Mouse (Mus musculus): ENCODE results near the gene Usp43. TPM values are rescaled to one million over a fixed set of nuclear protein-coding genes. Genes with fewer than 3 reads are reported as not detected.
A peak's percentile ranks its signal among the peaks of the same experiment; 100 is the strongest.

The Usp43 gene
- polyA plus RNA-seq, 1 experiment from 2014 or later = 0.56 TPM

DNA sequence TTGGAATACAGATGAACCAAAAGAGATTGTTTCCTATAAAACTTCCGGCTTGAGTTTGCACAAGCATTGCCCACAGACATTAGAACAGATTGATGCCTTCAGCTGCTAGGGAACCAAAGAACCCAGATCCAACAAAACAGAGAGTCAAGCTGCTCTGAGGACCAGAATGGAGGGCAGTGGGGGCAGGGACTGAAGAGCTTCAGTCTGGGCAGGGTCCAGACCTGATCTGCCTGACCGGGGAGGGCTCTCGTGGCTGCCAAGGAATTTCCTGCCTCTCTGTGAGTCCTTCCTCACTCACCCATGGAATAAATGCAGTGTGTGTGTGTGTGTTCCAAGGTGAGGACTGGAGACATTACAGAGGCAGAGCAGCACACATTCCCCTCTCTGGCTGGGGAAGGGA, 26.3 kb upstream of the Usp43 start:
- Histone ChIP-seq H3K36me3 (replicated peaks; ENCODE audit: control insufficient read depth, insufficient read depth) (no peaks in the 10 kb centered on the region), H3K27ac (no peak overlapping the region), H3K4me1 (replicated peaks; ENCODE audit: control insufficient read depth, insufficient read depth, low read length) (no peaks in the 10 kb centered on the region), H3K9me3 (ENCODE audit: control insufficient read depth, low read length) (no peaks in the 10 kb centered on the region), H3K4me2 (replicated peaks) (no peak overlapping the region), H3K9ac (no peak overlapping the region), H3K27me3 (ENCODE audit: control insufficient read depth, insufficient read depth, low read length) (no peaks in the 10 kb centered on the region), H3K4me3 (replicated peaks; ENCODE audit: low read length) (no peak overlapping the region)
- ATAC-seq (ENCODE audit: low FRiP score) = no peak
- WGBS = 77% methylated on average over 3 of the region's 3 CpGs
- no peak for DNase-seq (ENCODE audit: low spot score)

DNA sequence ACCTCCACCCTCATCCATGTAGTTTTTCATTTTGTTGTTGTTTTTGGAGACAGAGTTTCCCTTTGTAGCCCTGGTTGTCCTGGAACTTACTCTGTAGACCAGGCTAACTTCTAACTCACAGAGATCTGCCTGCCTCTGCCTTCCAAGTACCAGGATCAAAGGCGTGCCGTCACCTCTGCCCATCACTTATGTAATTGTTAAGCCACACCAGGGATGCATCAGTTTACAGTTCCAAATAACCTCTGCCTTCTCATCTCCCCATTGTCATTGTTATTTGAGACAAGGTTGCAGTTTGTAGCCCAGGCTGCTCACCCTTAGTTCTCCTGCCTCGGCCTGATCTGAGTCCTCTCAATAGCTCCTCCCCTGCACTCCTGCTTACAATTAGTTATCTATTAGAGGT, 10.2 kb upstream of the Usp43 start:
- no peak overlapping the region for H3K27ac ChIP-seq
- no peak for ATAC-seq (ENCODE audit: low FRiP score)
- WGBS = 87% methylated on average over 3 of the region's 3 CpGs

DNA sequence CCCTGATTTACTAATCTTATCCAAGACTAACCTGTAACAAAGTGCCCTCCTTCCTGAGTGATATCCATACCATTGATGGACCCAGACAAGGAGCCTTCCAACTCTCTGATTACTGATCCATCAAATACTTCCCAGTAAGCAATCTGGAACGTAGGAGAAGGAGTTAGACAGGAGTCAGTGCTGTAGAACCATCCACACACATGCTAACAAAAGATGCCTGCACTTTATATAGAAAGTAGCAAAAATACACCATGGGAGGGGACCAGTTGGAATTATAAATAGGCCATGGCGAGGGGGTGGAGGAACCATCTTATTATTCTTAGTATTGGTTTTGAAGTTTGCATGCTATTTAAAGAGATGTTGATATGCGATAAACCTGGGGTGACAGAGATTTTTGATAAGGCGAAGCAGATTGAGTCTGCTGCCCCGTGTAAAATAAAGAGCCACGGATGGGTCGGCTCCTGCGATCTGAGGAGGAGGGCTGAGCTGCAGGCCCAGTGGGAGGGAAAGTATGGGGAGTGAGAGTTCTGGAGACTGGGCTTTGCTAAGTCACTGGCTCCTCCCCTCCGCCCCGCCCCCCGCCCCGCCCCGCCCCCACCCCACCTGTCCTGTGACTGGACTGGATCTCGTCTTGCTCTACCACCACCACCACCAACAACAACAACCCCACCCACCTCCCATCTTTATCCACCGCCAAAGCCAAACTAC, 4.5 kb upstream of the Usp43 start:
- Histone ChIP-seq H3K9me3 (ENCODE audit: control insufficient read depth, low read length) (no peaks in the 10 kb centered on the region), H3K4me1 (replicated peaks; ENCODE audit: control insufficient read depth, insufficient read depth, low read length) (0 out of 2 replicates have a peak, but pooled peaks cover 4% of the 10 kb centered on the region), H3K9ac (no peak overlapping the region), H3K36me3 (replicated peaks; ENCODE audit: control insufficient read depth, insufficient read depth) (no peaks in the 10 kb centered on the region), H3K4me3 (replicated peaks; ENCODE audit: low read length) (no peak overlapping the region), H3K4me2 (replicated peaks) (no peak overlapping the region), H3K27ac (no peak overlapping the region), H3K27me3 (ENCODE audit: control insufficient read depth, insufficient read depth, low read length) (peaks cover 5% of the 10 kb centered on the region)
- no peak for DNase-seq (ENCODE audit: low spot score)
- no peak for ATAC-seq (ENCODE audit: low FRiP score)
- 12% methylated on average over 15 of the region's 15 CpGs for WGBS

More for the DNA sequence above, 10.2 kb upstream of the Usp43 start:
- H3K4me3 ChIP-seq (replicated peaks; ENCODE audit: low read length) = no peak overlapping the region
- no peak overlapping the region for H3K4me2 ChIP-seq (replicated peaks)
- H3K27me3 ChIP-seq (ENCODE audit: control insufficient read depth, insufficient read depth, low read length) = no peaks in the 10 kb centered on the region
- DNase-seq (ENCODE audit: low spot score) = no peak
- no peak overlapping the region for H3K9ac ChIP-seq
- no peaks in the 10 kb centered on the region for H3K4me1 ChIP-seq (replicated peaks; ENCODE audit: control insufficient read depth, insufficient read depth, low read length)
- H3K9me3 ChIP-seq (ENCODE audit: control insufficient read depth, low read length) = no peaks in the 10 kb centered on the region
- H3K36me3 ChIP-seq (replicated peaks; ENCODE audit: control insufficient read depth, insufficient read depth) = no peaks in the 10 kb centered on the region

DNA sequence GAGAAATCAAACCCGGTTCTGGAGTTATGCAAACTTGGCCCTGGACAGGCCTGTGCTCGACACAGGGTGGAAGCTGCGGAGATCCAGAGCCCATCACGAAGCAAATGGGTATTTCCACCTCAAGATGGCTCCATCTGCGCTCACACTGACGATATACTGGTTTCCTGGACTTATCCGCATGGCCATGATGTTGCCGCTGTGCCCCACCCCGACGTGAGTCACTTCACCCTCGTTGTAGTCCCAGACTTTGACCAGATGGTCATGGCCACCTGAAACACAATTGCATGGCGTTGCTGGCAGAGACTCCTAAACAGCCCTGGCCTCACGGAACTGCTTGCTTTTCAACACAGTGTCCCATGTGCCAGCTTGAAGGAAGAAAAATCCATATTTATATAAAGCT, 3.0 kb upstream of the Usp43 start:
- H3K27ac ChIP-seq = no peak overlapping the region
- 92% methylated on average over 13 of the region's 13 CpGs for WGBS
- peaks cover 20% of the 10 kb centered on the region for H3K27me3 ChIP-seq (ENCODE audit: control insufficient read depth, insufficient read depth, low read length)
- no peaks in the 10 kb centered on the region for H3K9me3 ChIP-seq (ENCODE audit: control insufficient read depth, low read length)
- no peak overlapping the region for H3K9ac ChIP-seq
- 0 out of 2 replicates have a peak, but pooled peaks cover 9% of the 10 kb centered on the region for H3K4me1 ChIP-seq (replicated peaks; ENCODE audit: control insufficient read depth, insufficient read depth, low read length)
- H3K4me3 ChIP-seq (replicated peaks; ENCODE audit: low read length) = no peak overlapping the region
- H3K4me2 ChIP-seq (replicated peaks) = no peak overlapping the region
- no peak for ATAC-seq (ENCODE audit: low FRiP score)
- no peak for DNase-seq (ENCODE audit: low spot score)
- H3K36me3 ChIP-seq (replicated peaks; ENCODE audit: control insufficient read depth, insufficient read depth) = no peaks in the 10 kb centered on the region

DNA sequence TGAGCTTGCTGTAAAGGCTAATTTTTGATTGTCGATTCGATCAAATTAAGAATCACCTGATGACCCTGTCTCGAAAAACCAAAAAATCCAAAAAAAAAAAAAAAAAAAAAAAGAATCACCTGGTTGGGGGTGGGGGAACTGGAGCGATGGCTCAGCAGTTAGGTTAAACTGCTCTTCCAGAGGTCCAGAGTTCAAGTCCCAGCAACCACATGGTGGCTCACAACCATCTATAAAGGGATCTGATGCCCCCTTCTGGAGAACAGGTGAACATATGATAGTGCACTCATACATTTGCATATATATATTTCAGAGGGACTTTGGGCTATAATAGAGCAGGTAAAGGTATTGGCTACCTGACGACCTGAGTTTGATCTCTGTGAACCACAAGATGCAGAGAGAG, 1.8 kb upstream of the Usp43 start:
- no peaks in the 10 kb centered on the region for H3K9me3 ChIP-seq (ENCODE audit: control insufficient read depth, low read length)
- DNase-seq (ENCODE audit: low spot score) (no peak), ATAC-seq (ENCODE audit: low FRiP score) (no peak)
- 97% methylated on average over 5 of the region's 5 CpGs for WGBS
- H3K27me3 ChIP-seq (ENCODE audit: control insufficient read depth, insufficient read depth, low read length) = peaks cover 23% of the 10 kb centered on the region
- H3K4me1 ChIP-seq (replicated peaks; ENCODE audit: control insufficient read depth, insufficient read depth, low read length) = 0 out of 2 replicates have a peak, but pooled peaks cover 9% of the 10 kb centered on the region
- no peaks in the 10 kb centered on the region for H3K36me3 ChIP-seq (replicated peaks; ENCODE audit: control insufficient read depth, insufficient read depth)
- H3K4me3 ChIP-seq (replicated peaks; ENCODE audit: low read length) = no peak overlapping the region
- no peak overlapping the region for H3K4me2 ChIP-seq (replicated peaks)
- no peak overlapping the region for H3K27ac ChIP-seq
- no peak overlapping the region for H3K9ac ChIP-seq

DNA sequence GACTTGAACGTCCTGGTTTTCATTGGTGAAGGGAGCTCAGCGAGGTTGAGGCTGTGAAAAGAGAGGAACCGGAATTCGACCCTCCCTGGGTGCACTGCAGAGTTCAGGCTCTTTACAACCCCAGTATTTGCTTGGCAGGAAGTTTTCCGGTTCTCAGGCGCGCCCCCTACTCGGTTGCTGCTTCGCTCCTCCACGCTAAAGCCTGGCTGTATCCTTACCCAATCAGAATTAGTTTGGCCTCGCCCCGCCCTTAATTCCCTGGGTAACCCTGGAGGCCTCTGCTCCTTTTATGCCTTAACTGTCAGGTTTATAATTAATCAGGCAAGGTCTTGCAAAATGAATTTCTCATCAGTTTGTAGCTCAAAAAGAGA, 787 bp upstream of the Usp43 start:
- Histone ChIP-seq H3K4me1 (replicated peaks; ENCODE audit: control insufficient read depth, insufficient read depth, low read length) (0 out of 2 replicates have a peak, but pooled peaks cover 9% of the 10 kb centered on the region), H3K36me3 (replicated peaks; ENCODE audit: control insufficient read depth, insufficient read depth) (no peaks in the 10 kb centered on the region), H3K27me3 (ENCODE audit: control insufficient read depth, insufficient read depth, low read length) (peaks cover 23% of the 10 kb centered on the region), H3K4me2 (replicated peaks) (peak overlapping the region; percentile 100), H3K4me3 (replicated peaks; ENCODE audit: low read length) (peak overlapping the region; percentile 74), H3K27ac (no peak overlapping the region), H3K9me3 (ENCODE audit: control insufficient read depth, low read length) (no peaks in the 10 kb centered on the region), H3K9ac (no peak overlapping the region)
- 0% methylated on average over 12 of the region's 12 CpGs for WGBS
- DNase-seq (ENCODE audit: low spot score) = peak; percentile 74
- ATAC-seq (ENCODE audit: low FRiP score) = peak; percentile 71; the same call in 1 of the 2 replicates

DNA sequence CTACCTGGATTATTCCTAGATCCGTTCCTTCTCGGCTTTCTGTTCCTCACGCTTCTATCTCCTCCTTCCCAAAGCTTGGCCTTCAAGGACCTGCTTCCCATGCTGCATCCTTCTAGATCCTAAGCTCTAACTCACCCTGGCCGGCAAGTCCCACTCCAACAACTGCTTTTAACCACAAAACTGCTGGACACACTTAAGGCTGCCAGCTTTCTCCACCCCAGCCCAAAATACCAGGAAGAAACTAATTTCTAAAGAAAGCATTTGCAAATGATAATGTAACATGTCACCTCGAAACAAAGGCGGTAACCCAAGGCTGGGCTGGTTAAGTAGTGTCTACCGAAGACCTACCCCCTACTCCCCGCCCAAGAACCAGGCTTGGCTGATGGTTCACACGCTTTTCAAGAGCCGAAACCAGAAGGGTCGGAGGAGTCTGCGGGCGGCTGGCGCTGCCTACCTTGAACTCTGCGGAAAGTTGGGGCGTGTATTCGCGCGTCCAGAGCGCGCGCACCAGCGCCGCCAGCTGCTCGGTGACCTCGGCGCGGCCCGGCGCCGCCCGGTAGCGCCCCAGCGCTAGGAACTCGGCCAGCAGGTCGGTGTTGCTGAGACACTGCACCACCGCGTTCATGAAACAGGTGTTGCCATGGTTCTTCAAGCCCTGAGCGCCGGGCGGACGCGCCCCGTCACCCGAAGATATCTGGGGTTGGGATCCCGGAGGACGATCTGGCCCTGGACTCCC, 694 bp downstream of the Usp43 start:
- Histone ChIP-seq H3K4me3 (replicated peaks; ENCODE audit: low read length) (peak overlapping the region; percentile 74), H3K27me3 (ENCODE audit: control insufficient read depth, insufficient read depth, low read length) (peaks cover 23% of the 10 kb centered on the region), H3K9ac (peak overlapping the region; percentile 68), H3K4me2 (replicated peaks) (peak overlapping the region; percentile 100), H3K27ac (no peak overlapping the region), H3K36me3 (replicated peaks; ENCODE audit: control insufficient read depth, insufficient read depth) (no peaks in the 10 kb centered on the region), H3K9me3 (ENCODE audit: control insufficient read depth, low read length) (no peaks in the 10 kb centered on the region), H3K4me1 (replicated peaks; ENCODE audit: control insufficient read depth, insufficient read depth, low read length) (0 out of 2 replicates have a peak, but pooled peaks cover 9% of the 10 kb centered on the region)
- DNase-seq (ENCODE audit: low spot score) (peak; percentile 45), ATAC-seq (ENCODE audit: low FRiP score) (peak; percentile 27; the same call in 1 of the 2 replicates)
- 1% methylated on average over 47 of the region's 47 CpGs for WGBS

DNA sequence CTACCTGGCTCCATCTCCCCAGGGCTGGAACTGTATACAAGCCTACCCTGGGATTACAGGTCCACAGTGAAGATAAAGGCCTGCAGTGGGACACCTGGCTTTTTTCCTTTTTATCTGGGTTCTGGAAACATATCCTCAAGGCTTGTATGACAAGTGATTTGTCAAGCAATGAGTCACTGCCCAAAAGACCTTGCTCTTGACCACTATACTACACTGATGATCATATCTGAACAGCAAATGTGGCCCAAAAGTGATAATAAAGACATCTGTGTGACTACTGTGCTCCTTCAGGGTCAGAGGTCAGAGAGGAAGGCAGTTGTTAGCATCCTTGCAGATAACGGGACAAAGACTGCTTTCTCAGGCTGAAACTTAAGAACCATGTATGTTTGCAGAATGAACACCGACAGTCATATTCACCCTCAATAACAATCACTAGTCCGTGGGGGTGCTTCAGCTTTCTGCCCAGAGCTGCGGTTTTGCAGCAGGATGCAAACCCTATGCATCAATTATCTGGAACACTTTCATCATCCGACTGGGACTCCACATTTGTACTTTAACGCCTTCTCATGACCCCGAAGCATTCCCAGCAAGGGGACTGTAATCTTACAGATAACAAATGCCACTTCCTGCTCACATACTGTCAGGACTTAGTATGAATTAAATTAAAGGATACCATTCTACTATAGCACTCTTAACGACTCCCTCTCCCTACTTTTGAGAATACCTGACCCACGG, 1.6 kb downstream of the Usp43 start:
- DNase-seq (ENCODE audit: low spot score) (no peak), ATAC-seq (ENCODE audit: low FRiP score) (no peak)
- Histone ChIP-seq H3K4me2 (replicated peaks) (no peak overlapping the region), H3K9ac (no peak overlapping the region), H3K36me3 (replicated peaks; ENCODE audit: control insufficient read depth, insufficient read depth) (no peaks in the 10 kb centered on the region), H3K4me3 (replicated peaks; ENCODE audit: low read length) (no peak overlapping the region), H3K27me3 (ENCODE audit: control insufficient read depth, insufficient read depth, low read length) (peaks cover 23% of the 10 kb centered on the region), H3K27ac (no peak overlapping the region), H3K4me1 (replicated peaks; ENCODE audit: control insufficient read depth, insufficient read depth, low read length) (0 out of 2 replicates have a peak, but pooled peaks cover 9% of the 10 kb centered on the region), H3K9me3 (ENCODE audit: control insufficient read depth, low read length) (no peaks in the 10 kb centered on the region)
- WGBS = 54% methylated on average over 9 of the region's 9 CpGs

DNA sequence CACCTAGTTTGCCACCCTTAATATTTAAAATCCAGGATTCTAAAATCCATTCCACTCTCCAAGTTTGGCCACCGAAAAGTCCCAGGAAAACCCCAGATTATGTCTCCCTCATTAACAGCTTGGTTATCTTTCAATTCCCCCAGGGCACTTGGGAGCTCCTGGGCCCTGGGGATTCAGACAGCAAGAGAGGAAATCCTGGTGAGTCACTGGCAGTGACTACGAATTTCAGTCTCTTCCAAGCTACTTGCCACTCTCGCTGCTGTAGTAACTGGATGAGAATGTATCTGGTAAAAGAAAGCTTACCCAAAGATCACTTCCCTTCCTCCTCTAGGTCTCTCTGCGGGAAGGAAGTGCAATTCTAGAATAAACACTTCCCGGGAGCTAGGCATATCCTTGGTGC, 2.4 kb downstream of the Usp43 start:
- WGBS = 75% methylated on average over 5 of the region's 5 CpGs
- H3K27ac ChIP-seq = no peak overlapping the region
- DNase-seq (ENCODE audit: low spot score) (no peak), ATAC-seq (ENCODE audit: low FRiP score) (no peak)
- H3K9me3 ChIP-seq (ENCODE audit: control insufficient read depth, low read length) = no peaks in the 10 kb centered on the region
- H3K4me3 ChIP-seq (replicated peaks; ENCODE audit: low read length) = no peak overlapping the region
- no peaks in the 10 kb centered on the region for H3K36me3 ChIP-seq (replicated peaks; ENCODE audit: control insufficient read depth, insufficient read depth)
- H3K4me2 ChIP-seq (replicated peaks) = no peak overlapping the region
- H3K4me1 ChIP-seq (replicated peaks; ENCODE audit: control insufficient read depth, insufficient read depth, low read length) = 0 out of 2 replicates have a peak, but pooled peaks cover 9% of the 10 kb centered on the region
- H3K27me3 ChIP-seq (ENCODE audit: control insufficient read depth, insufficient read depth, low read length) = peaks cover 23% of the 10 kb centered on the region
- H3K9ac ChIP-seq = no peak overlapping the region
